Mouse (Mus musculus): ENCODE results near the gene Sgcg.

DNA sequence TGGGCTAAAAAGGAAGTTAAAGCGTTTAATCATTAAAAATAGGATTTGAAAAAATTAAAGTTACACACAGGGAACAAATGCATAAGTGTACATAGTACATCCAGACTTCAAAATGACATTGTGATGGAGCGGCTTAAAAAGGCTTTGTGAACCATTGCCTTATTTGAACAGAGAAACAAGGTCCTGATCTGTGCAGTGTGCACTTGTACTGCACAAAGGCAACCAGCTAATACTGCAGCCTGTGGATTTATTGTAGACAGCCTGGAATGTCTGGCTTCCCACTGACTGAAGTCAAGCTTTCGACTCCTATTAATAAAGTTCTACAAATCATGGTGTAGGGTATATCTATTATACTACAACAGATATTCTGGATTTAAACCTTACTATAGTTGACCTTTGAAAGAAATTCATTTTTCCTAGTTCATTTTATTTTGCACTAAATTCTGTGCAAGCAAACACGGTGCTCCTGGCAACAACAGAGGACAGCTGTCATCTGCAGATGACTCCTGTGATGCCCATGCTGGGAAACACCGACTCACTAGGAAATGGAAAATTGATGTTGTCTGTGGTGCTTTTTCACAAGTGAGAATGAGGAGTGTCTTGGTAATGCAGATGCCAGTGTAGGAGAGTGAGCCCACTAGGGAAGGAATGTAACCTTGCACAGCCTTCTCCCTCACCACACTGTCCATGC lies 33.8 kb downstream of the Sgcg start:
- TF ChIP-seq CTCF (IDR thresholded peaks at IDR 0.05; ENCODE audit: insufficient read depth, low read length) (no peak), POLR2A (IDR thresholded peaks at IDR 0.05; ENCODE audit: borderline replicate concordance, extremely low read depth, low read depth, low read length) (no peak)
